Mouse (Mus musculus): ENCODE data around the gene Auts2.

Gene Auts2

GRCm38 (mm10) chr5:132013296-132013695 is 529.8 kb downstream of the Auts2 start:
- no peak for DNase-seq (ENCODE audit: low spot score in 2 of 2)

GRCm38 (mm10) chr5:132011795-132012194 is 531.3 kb downstream of the Auts2 start:
- no peak for DNase-seq (ENCODE audit: low spot score in 2 of 2)

- no peak for DNase-seq (ENCODE audit: low spot score in 2 of 2)
Measured at GRCm38 (mm10) chr5:132008703-132009222, 534.4 kb downstream of the Auts2 start.

- DNase-seq (ENCODE audit: low spot score in 2 of 2), result no peak
Measured at GRCm38 (mm10) chr5:132007907-132008306, 535.2 kb downstream of the Auts2 start.

GRCm38 (mm10) chr5:131992681-131993211 is 550.4 kb downstream of the Auts2 start:
- no peak for DNase-seq (ENCODE audit: low spot score in 2 of 2)

GRCm38 (mm10) chr5:131992268-131992667 is 550.9 kb downstream of the Auts2 start:
- no peak for DNase-seq (ENCODE audit: low spot score in 2 of 2)

- no peak for DNase-seq (ENCODE audit: low spot score in 2 of 2)
Measured at GRCm38 (mm10) chr5:131990532-131990931, 552.6 kb downstream of the Auts2 start.

- DNase-seq (ENCODE audit: low spot score in 2 of 2), result no peak
Measured at GRCm38 (mm10) chr5:131981451-131981850, 561.7 kb downstream of the Auts2 start.

- no peak for DNase-seq (ENCODE audit: low spot score in 2 of 2)
Measured at GRCm38 (mm10) chr5:131978939-131979338, 564.2 kb downstream of the Auts2 start.

GRCm38 (mm10) chr5:131977497-131977896 is 565.6 kb downstream of the Auts2 start:
- no peak for DNase-seq (ENCODE audit: low spot score in 2 of 2)

GRCm38 (mm10) chr5:131971901-131972300 is 571.2 kb downstream of the Auts2 start:
- DNase-seq (ENCODE audit: low spot score in 2 of 2), result no peak

- DNase-seq (ENCODE audit: low spot score in 2 of 2), result no peak
Measured at GRCm38 (mm10) chr5:131965499-131965898, 577.6 kb downstream of the Auts2 start.

- DNase-seq (ENCODE audit: low spot score in 2 of 2), result no peak
Measured at GRCm38 (mm10) chr5:131963565-131963964, 579.6 kb downstream of the Auts2 start.

- no peak for DNase-seq (ENCODE audit: low spot score in 2 of 2)
Measured at GRCm38 (mm10) chr5:131961859-131962258, 581.3 kb downstream of the Auts2 start.

GRCm38 (mm10) chr5:131960432-131960831 is 582.7 kb downstream of the Auts2 start:
- DNase-seq (ENCODE audit: low spot score in 2 of 2), result no peak

- DNase-seq (ENCODE audit: low spot score in 2 of 2), result no peak
Measured at GRCm38 (mm10) chr5:131956998-131957397, 586.1 kb downstream of the Auts2 start.

- DNase-seq (ENCODE audit: low spot score in 2 of 2), result no peak
Measured at GRCm38 (mm10) chr5:131956090-131956489, 587.1 kb downstream of the Auts2 start.

- DNase-seq (ENCODE audit: low spot score in 2 of 2), result no peak
Measured at GRCm38 (mm10) chr5:131955227-131956016, 587.7 kb downstream of the Auts2 start.

GRCm38 (mm10) chr5:131948571-131949151 is 594.5 kb downstream of the Auts2 start:
- DNase-seq (ENCODE audit: low spot score in 2 of 2), result no peak

- no peak for DNase-seq (ENCODE audit: low spot score in 2 of 2)
Measured at GRCm38 (mm10) chr5:131946801-131947200, 596.3 kb downstream of the Auts2 start.

GRCm38 (mm10) chr5:131944761-131945160 is 598.4 kb downstream of the Auts2 start:
- DNase-seq (ENCODE audit: low spot score in 2 of 2), result no peak

- DNase-seq (ENCODE audit: low spot score in 2 of 2), result no peak
Measured at GRCm38 (mm10) chr5:131928696-131929095, 614.4 kb downstream of the Auts2 start.

GRCm38 (mm10) chr5:131922759-131923158 is 620.4 kb downstream of the Auts2 start:
- no peak for DNase-seq (ENCODE audit: low spot score in 2 of 2)

Data from frontal cortex, postnatal 10 days (tissue).